Mouse (Mus musculus): ENCODE data around the gene Arxes1. TPM values are rescaled to one million over a fixed set of nuclear protein-coding genes. Genes with fewer than 3 reads are reported as not detected.
"Not testable (repeated sequence)": the region's sequence is repeated elsewhere in the genome, so short reads cannot be mapped to it uniquely, and the experiment has no call there.

Gene Arxes1
- polyA plus RNA-seq, 1 experiment = 26.8 TPM

DNA sequence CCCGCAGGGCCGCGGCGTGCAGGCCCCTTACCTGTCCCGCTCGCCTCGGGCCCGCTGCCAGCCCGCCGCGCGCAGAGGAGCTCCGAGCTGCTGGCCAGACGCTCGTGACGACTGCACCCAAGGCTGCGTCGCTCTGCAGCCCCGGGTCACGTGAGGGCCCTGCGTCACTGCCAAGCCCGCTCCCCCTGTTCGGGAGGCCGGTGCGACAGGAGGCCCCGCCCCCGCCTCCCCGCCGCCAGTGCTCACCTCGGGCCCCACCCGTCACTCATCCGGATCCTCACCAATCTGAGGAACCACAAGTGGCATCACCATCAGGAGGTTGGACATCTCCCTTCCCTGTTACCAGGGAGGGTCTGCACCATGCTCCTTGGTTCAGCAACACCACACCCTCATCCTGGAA lies 34.9 kb downstream of the Arxes1 start, which contains the start of gene Bex2:
Gene Bex2 (minus strand): TSS at position 217 of the 400 bp plus-strand sequence.
- not testable (repeated sequence) for H3K27ac ChIP-seq (replicated peaks; ENCODE audit: low read depth, low read length); H3K4me3 ChIP-seq (ENCODE audit: insufficient read depth, low read depth, low read length); H3K4me1 ChIP-seq (ENCODE audit: control insufficient read depth, insufficient read depth, insufficient read length, low read length)

Other genes starting within 250 kb of the Arxes1 start
- gene Bhlhb9, start 235.8 kb upstream of the Arxes1 start, polyA plus RNA-seq (2012; ENCODE audit: insufficient read depth, insufficient read length, missing spikeins) = 5.0 and 5.7 TPM in 2 replicates
- gene Gprasp2, start 194.3 kb upstream of the Arxes1 start, polyA plus RNA-seq (2012; ENCODE audit: insufficient read depth, insufficient read length, missing spikeins) = not detected in 2 replicates
- 67.1 and 105 TPM in 2 replicates for gene Arxes2, start 39.5 kb upstream of the Arxes1 start, polyA plus RNA-seq (2012; ENCODE audit: insufficient read depth, insufficient read length, missing spikeins)
- gene Bex2, start 34.9 kb downstream of the Arxes1 start, polyA plus RNA-seq (2012; ENCODE audit: insufficient read depth, insufficient read length, missing spikeins) = not detected in 2 replicates
- gene Nxf3, start 51.9 kb downstream of the Arxes1 start, polyA plus RNA-seq (2012; ENCODE audit: insufficient read depth, insufficient read length, missing spikeins) = not detected in 2 replicates
- gene Bex4, start 105.6 kb downstream of the Arxes1 start, polyA plus RNA-seq (2012; ENCODE audit: insufficient read depth, insufficient read length, missing spikeins) = not detected in 2 replicates
- 36.9 and 44.8 TPM in 2 replicates for gene Tceal8, start 139.0 kb downstream of the Arxes1 start, polyA plus RNA-seq (2012; ENCODE audit: insufficient read depth, insufficient read length, missing spikeins)
- 1.3 TPM in 1 of 2 replicates, not detected in the other for gene Tceal5, start 170.5 kb downstream of the Arxes1 start, polyA plus RNA-seq (2012; ENCODE audit: insufficient read depth, insufficient read length, missing spikeins)
- 1.2 and 1.6 TPM in 2 replicates for gene Tceal7, start 181.4 kb downstream of the Arxes1 start, polyA plus RNA-seq (2012; ENCODE audit: insufficient read depth, insufficient read length, missing spikeins)
- gene Bex1, start 182.1 kb downstream of the Arxes1 start, polyA plus RNA-seq (2012; ENCODE audit: insufficient read depth, insufficient read length, missing spikeins) = not detected in 2 replicates
- gene Tceal9, start 211.7 kb downstream of the Arxes1 start, polyA plus RNA-seq (2012; ENCODE audit: insufficient read depth, insufficient read length, missing spikeins) = 34.5 and 40.6 TPM in 2 replicates
- gene Bex3, start 236.9 kb downstream of the Arxes1 start, polyA plus RNA-seq (2012; ENCODE audit: insufficient read depth, insufficient read length, missing spikeins) = 3.4 and 4.5 TPM in 2 replicates

Measured in brown adipose tissue, adult 24 weeks (tissue).